Comparison of ENCODE assay signal across 16 mouse cellular contexts in the genomic region with DNA sequence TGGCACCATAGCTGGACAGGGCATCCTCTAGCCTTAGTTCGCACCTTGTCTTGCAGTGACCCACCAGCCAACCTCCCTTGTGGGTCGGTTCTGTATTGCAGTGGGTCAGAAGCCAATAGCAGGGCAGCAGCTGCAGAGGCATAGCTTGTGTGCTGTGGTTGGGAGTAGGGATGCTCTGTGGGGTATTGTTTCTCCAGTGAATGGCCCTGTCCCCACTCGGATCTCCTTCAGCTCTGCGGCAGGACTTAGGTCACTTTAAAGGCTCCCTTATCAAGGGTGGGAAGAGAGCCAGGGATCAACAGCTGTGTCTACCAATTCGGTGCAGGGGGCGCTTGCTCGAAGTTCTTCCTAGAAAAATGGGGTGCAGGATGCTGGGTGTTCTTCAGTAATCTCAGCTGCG.
"Had no signal": no experiment of that assay in that cellular context is flagged by ENCODE, and none has a peak within 500 bp of the region (broad histone marks: within the 10 kb centered on the region; RNA-seq: fewer than 3 reads in every experiment).

No protein-coding gene starts in this region.

- DNase-seq: kidney, adult 18-20 months; kidney, postnatal 10 days; kidney, postnatal 4 days; liver; lung, adult 18-20 months; retina, postnatal 1 day; right cerebral cortex, postnatal 4 days; spleen, adult 18-20 months; thymus, postnatal 36 days had no signal

- H3K4me3 ChIP-seq: left cerebral cortex, adult 2 months; limb, embryonic 12.5 days; midbrain, embryonic 12.5 days; neural tube, embryonic 13.5 days; stomach, embryonic 15.5 days had no signal

- H3K9ac ChIP-seq: limb, embryonic 12.5 days; liver, embryonic 14.5 days; midbrain, embryonic 12.5 days; neural tube, embryonic 13.5 days; stomach, embryonic 15.5 days had no signal

- H3K36me3 ChIP-seq: limb, embryonic 12.5 days; midbrain, embryonic 12.5 days; neural tube, embryonic 13.5 days; stomach, embryonic 15.5 days had no signal

- ATAC-seq: midbrain, embryonic 16.5 days had no signal

- H3K4me2 ChIP-seq: limb, embryonic 12.5 days; midbrain, embryonic 12.5 days; neural tube, embryonic 13.5 days; stomach, embryonic 15.5 days had no signal

- H3K4me1 ChIP-seq: limb, embryonic 12.5 days; stomach, embryonic 15.5 days had no signal

- H3K9me3 ChIP-seq: limb, embryonic 12.5 days; midbrain, embryonic 12.5 days; neural tube, embryonic 13.5 days; stomach, embryonic 15.5 days had no signal

- H3K27me3 ChIP-seq: midbrain, embryonic 12.5 days; neural tube, embryonic 13.5 days; stomach, embryonic 15.5 days had no signal

- H3K27ac ChIP-seq: left cerebral cortex, adult 2 months; limb, embryonic 12.5 days; liver, embryonic 14.5 days; midbrain, embryonic 12.5 days; neural tube, embryonic 13.5 days; stomach, embryonic 15.5 days had no signal
